Mouse (Mus musculus) midbrain, embryonic 14.5 days (tissue): ENCODE results near the gene Klk10. TPM values are rescaled to one million over a fixed set of nuclear protein-coding genes. Genes with fewer than 3 reads are reported as not detected.

ENCODE experiments used
- polyA plus RNA-seq: library from polyadenylated mRNA; unstranded; fragments of >200 nt; fragmentation: Nextera tagmentation; extraction: Ambion mirVana; gene quantifications from 2 replicates; pipeline ENCODE4 v1.2.1, GENCODE M21; 2014

The Klk10 gene
- polyA plus RNA-seq, 1 experiment from 2014 or later, result not detected

Other genes starting within 250 kb of the Klk10 start
- gene Cd33, start 236.6 kb upstream of the Klk10 start, polyA plus RNA-seq, result 0.38 and 0.65 TPM in 2 replicates
- 7.0 and 10.3 TPM in 2 replicates for gene Zfp658, start 218.8 kb upstream of the Klk10 start, polyA plus RNA-seq
- gene Zfp719, start 201.4 kb upstream of the Klk10 start, polyA plus RNA-seq, result 14.5 and 19.4 TPM in 2 replicates
- 0.27 and 0.54 TPM in 2 replicates for gene Zfp819, start 173.9 kb upstream of the Klk10 start, polyA plus RNA-seq
- gene Ceacam18, start 146.3 kb upstream of the Klk10 start, polyA plus RNA-seq, result 0.15 TPM in 1 of 2 replicates, not detected in the other
- 0.21 TPM in 1 of 2 replicates, not detected in the other for gene Siglece, start 120.9 kb upstream of the Klk10 start, polyA plus RNA-seq
- gene Ctu1, start 109.0 kb upstream of the Klk10 start, polyA plus RNA-seq, result 16.6 and 23.4 TPM in 2 replicates
- gene Klk14, start 90.6 kb upstream of the Klk10 start, polyA plus RNA-seq, result not detected in 2 replicates
- not detected in 2 replicates for gene Klk13, start 68.5 kb upstream of the Klk10 start, polyA plus RNA-seq
- not detected in 2 replicates for gene Klk12, start 12.1 kb upstream of the Klk10 start, polyA plus RNA-seq
- gene Klk11, start 6.4 kb upstream of the Klk10 start, polyA plus RNA-seq, result not detected in 2 replicates
- not detected in 2 replicates for gene Klk9, start 10.9 kb downstream of the Klk10 start, polyA plus RNA-seq
- 6.2 and 6.7 TPM in 2 replicates for gene Klk8, start 16.5 kb downstream of the Klk10 start, polyA plus RNA-seq
- gene Klk7, start 30.3 kb downstream of the Klk10 start, polyA plus RNA-seq, result not detected in 2 replicates
- not detected in 2 replicates for gene Klk6, start 43.5 kb downstream of the Klk10 start, polyA plus RNA-seq
- not detected in 2 replicates for gene Klk5, start 60.9 kb downstream of the Klk10 start, polyA plus RNA-seq
- gene Klk4, start 100.1 kb downstream of the Klk10 start, polyA plus RNA-seq, result not detected in 2 replicates
- not detected in 2 replicates for gene Klk15, start 152.7 kb downstream of the Klk10 start, polyA plus RNA-seq
- not detected in 2 replicates for gene Klk1b8, start 169.6 kb downstream of the Klk10 start, polyA plus RNA-seq
- gene Klk1b1, start 185.7 kb downstream of the Klk10 start, polyA plus RNA-seq, result not detected in 2 replicates
- gene Klk1b9, start 195.0 kb downstream of the Klk10 start, polyA plus RNA-seq, result not detected in 2 replicates
- not detected in 2 replicates for gene Klk1b11, start 214.8 kb downstream of the Klk10 start, polyA plus RNA-seq
- gene Klk1b26, start 231.1 kb downstream of the Klk10 start, polyA plus RNA-seq, result not detected in 2 replicates